Mouse (Mus musculus) forebrain, postnatal 0 days (tissue): Measurements from ENCODE around the gene Dirc2. TPM values are rescaled to one million over a fixed set of nuclear protein-coding genes. Genes with fewer than 3 reads are reported as not detected.
A peak's percentile ranks its signal among the peaks of the same experiment; 100 is the strongest.

ENCODE experiments used
- ATAC-seq: fragments of 200-750 bp; cut with Nextera tagmentation; 2 replicates; pipeline ENCODE4 v1.8.0; 2017; ENCODE audit warnings: mild to moderate bottlenecking, moderate library complexity
- DNase-seq: peaks from one replicate; pipeline ENCODE4 v3.0.0-alpha.2; 2015
- H3K27ac ChIP-seq: fragments of 300-500 bp; sonication (generic); 2 replicates; pipeline ENCODE4 v1.5.1; 2014; ENCODE audit warnings: low read depth, mild to moderate bottlenecking, antibody characterized with exemption, low read length, moderate library complexity, mixed read lengths
- H3K27me3 ChIP-seq: fragments of 300-500 bp; sonication (generic); 2 replicates; pipeline ENCODE4 v1.6.1; 2014; ENCODE audit warnings: mild to moderate bottlenecking, low read length, mixed read lengths; ENCODE audit not compliant: insufficient read depth
- H3K36me3 ChIP-seq: fragments of 300-500 bp; sonication (generic); 2 replicates; pipeline ENCODE4 v1.6.1; 2014; ENCODE audit warnings: mild to moderate bottlenecking, moderate library complexity; ENCODE audit not compliant: insufficient read depth
- H3K4me1 ChIP-seq: fragments of 300-500 bp; sonication (generic); 2 replicates; pipeline ENCODE4 v1.6.1; 2014; ENCODE audit warnings: antibody characterized with exemption; ENCODE audit not compliant: insufficient read depth
- H3K4me2 ChIP-seq: fragments of 300-500 bp; sonication (generic); 2 replicates; pipeline ENCODE4 v1.6.1; 2014; ENCODE audit warnings: low read depth, mild to moderate bottlenecking, moderate library complexity
- H3K4me3 ChIP-seq: fragments of 300-500 bp; sonication (generic); 2 replicates; pipeline ENCODE4 v1.5.1; 2014; ENCODE audit warnings: low read depth, low read length, mixed read lengths
- H3K9ac ChIP-seq: fragments of 300-500 bp; sonication (generic); 2 replicates; pipeline ENCODE4 v1.6.1; 2014; ENCODE audit warnings: mild to moderate bottlenecking
- H3K9me3 ChIP-seq: fragments of 300-500 bp; sonication (generic); 2 replicates; pipeline ENCODE4 v1.6.1; 2016; ENCODE audit warnings: low read length
- CTCF ChIP-seq: sonication (generic); IDR thresholded peaks from 2 replicates; pipeline ENCODE4 v1.5.1; 2016; ENCODE audit warnings: antibody characterized with exemption, control low read depth, low read depth
- WGBS: fragments of 180-500 bp; shearing (Covaris S2); extraction: QIAGEN DNeasy Blood & Tissue Kit; methylation state at CpG from one replicate; pipeline ENCODE4 v1.1.7; 2014; 5-methylcytosine and 5-hydroxymethylcytosine counted together
- polyA plus RNA-seq: library from polyadenylated mRNA; unstranded; fragments of >200 nt; fragmentation: Nextera tagmentation; extraction: Ambion mirVana; gene quantifications from 2 replicates; pipeline ENCODE4 v1.2.1, GENCODE M21; 2015
- total RNA-seq: library from RNA; depleted of rRNA; stranded (reverse); fragments of >200 nt; gene quantifications from 2 replicates; pipeline ENCODE4 v1.2.3, GENCODE M21; 2014

Gene Dirc2
- total and polyA plus RNA-seq, 2 experiments from 2014 or later, result 50.1 to 80.9 TPM

- Histone ChIP-seq H3K4me1 (no peaks in the 10 kb centered on the region), H3K27me3 (no peaks in the 10 kb centered on the region), H3K27ac (no peak overlapping the region), H3K9ac (no peak overlapping the region), H3K36me3 (peaks cover 6% of the 10 kb centered on the region), H3K9me3 (no peaks in the 10 kb centered on the region), H3K4me2 (no peak overlapping the region), H3K4me3 (no peak overlapping the region)
- WGBS, result 94% methylated on average over 7 of the region's 7 CpGs
- no peak for DNase-seq
- no peak for ATAC-seq
- no peak for TF ChIP-seq CTCF
Measured at GRCm38 (mm10) chr16:35691606-35692005, 77.5 kb downstream of the Dirc2 start.

- no peak overlapping the region for H3K27ac ChIP-seq
- no peaks in the 10 kb centered on the region for H3K36me3 ChIP-seq
- no peaks in the 10 kb centered on the region for H3K9me3 ChIP-seq
- WGBS, result 41% methylated on average over 7 of the region's 7 CpGs
- no peak for TF ChIP-seq CTCF
- H3K4me2 ChIP-seq, result no peak overlapping the region
- H3K9ac ChIP-seq, result no peak overlapping the region
- DNase-seq (peak; percentile 44), ATAC-seq (no peak)
- H3K4me1 ChIP-seq, result no peaks in the 10 kb centered on the region; the same call in 1 of the 2 replicates
- no peaks in the 10 kb centered on the region for H3K27me3 ChIP-seq
- no peak overlapping the region for H3K4me3 ChIP-seq
Measured at GRCm38 (mm10) chr16:35686491-35686890, 82.7 kb downstream of the Dirc2 start.

GRCm38 (mm10) chr16:35685027-35685426 is 84.1 kb downstream of the Dirc2 start:
- Histone ChIP-seq H3K4me1 (no peaks in the 10 kb centered on the region; the same call in 1 of the 2 replicates), H3K4me3 (no peak overlapping the region), H3K9ac (no peak overlapping the region), H3K36me3 (no peaks in the 10 kb centered on the region), H3K27ac (no peak overlapping the region), H3K9me3 (no peaks in the 10 kb centered on the region), H3K4me2 (peak overlapping the region; percentile 21; the same call in 1 of the 2 replicates), H3K27me3 (no peaks in the 10 kb centered on the region)
- WGBS, result 60% methylated on average over 13 of the region's 13 CpGs
- TF ChIP-seq CTCF, result no peak
- peak; percentile 58 for DNase-seq
- peak; percentile 68 for ATAC-seq

GRCm38 (mm10) chr16:35681327-35682108 is 87.6 kb downstream of the Dirc2 start:
- no peak for TF ChIP-seq CTCF
- H3K4me2 ChIP-seq, result no peak overlapping the region
- H3K4me3 ChIP-seq, result no peak overlapping the region
- H3K27ac ChIP-seq, result no peak overlapping the region
- ATAC-seq (no peak), DNase-seq (no peak)
- 72% methylated on average over 17 of the region's 17 CpGs for WGBS
- no peaks in the 10 kb centered on the region for H3K9me3 ChIP-seq
- no peaks in the 10 kb centered on the region; the same call in 1 of the 2 replicates for H3K4me1 ChIP-seq
- H3K36me3 ChIP-seq, result no peaks in the 10 kb centered on the region
- no peak overlapping the region for H3K9ac ChIP-seq
- H3K27me3 ChIP-seq, result no peaks in the 10 kb centered on the region

- WGBS, result 30% methylated on average over 3 of the region's 3 CpGs
- Histone ChIP-seq H3K27me3 (no peaks in the 10 kb centered on the region), H3K4me2 (no peak overlapping the region), H3K36me3 (no peaks in the 10 kb centered on the region), H3K9me3 (no peaks in the 10 kb centered on the region), H3K4me3 (no peak overlapping the region), H3K9ac (no peak overlapping the region), H3K4me1 (no peaks in the 10 kb centered on the region), H3K27ac (no peak overlapping the region)
- DNase-seq (no peak), ATAC-seq (no peak)
- no peak for TF ChIP-seq CTCF
Measured at GRCm38 (mm10) chr16:35678476-35678875, 90.7 kb downstream of the Dirc2 start.

GRCm38 (mm10) chr16:35677511-35678113 is 91.5 kb downstream of the Dirc2 start:
- no peak overlapping the region for H3K4me2 ChIP-seq
- H3K27ac ChIP-seq, result no peak overlapping the region
- ATAC-seq, result no peak
- no peak overlapping the region for H3K9ac ChIP-seq
- H3K4me1 ChIP-seq, result no peaks in the 10 kb centered on the region
- H3K4me3 ChIP-seq, result no peak overlapping the region
- no peak for DNase-seq
- H3K36me3 ChIP-seq, result no peaks in the 10 kb centered on the region
- no peak for TF ChIP-seq CTCF
- no peaks in the 10 kb centered on the region for H3K27me3 ChIP-seq
- H3K9me3 ChIP-seq, result no peaks in the 10 kb centered on the region
- WGBS, result 84% methylated on average over 8 of the region's 8 CpGs

- no peak for DNase-seq
- no peak overlapping the region for H3K27ac ChIP-seq
- H3K27me3 ChIP-seq, result no peaks in the 10 kb centered on the region
- H3K9me3 ChIP-seq, result no peaks in the 10 kb centered on the region
- H3K9ac ChIP-seq, result no peak overlapping the region
- peaks cover 12% of the 10 kb centered on the region; the same call in 1 of the 2 replicates for H3K36me3 ChIP-seq
- ATAC-seq, result no peak
- 91% methylated on average over 4 of the region's 4 CpGs for WGBS
- no peak for TF ChIP-seq CTCF
- H3K4me1 ChIP-seq, result no peaks in the 10 kb centered on the region
- H3K4me2 ChIP-seq, result no peak overlapping the region
- no peak overlapping the region for H3K4me3 ChIP-seq
Measured at GRCm38 (mm10) chr16:35664847-35665246, 104.3 kb downstream of the Dirc2 start.
